Mouse (Mus musculus): ENCODE measurements around the gene Lsm5. TPM values are rescaled to one million over a fixed set of nuclear protein-coding genes. Genes with fewer than 3 reads are reported as not detected.

Gene Lsm5
- total RNA-seq (2014; rRNA removed) (25.0 and 36.3 TPM in 2 replicates), polyA plus RNA-seq (2015; fragmentation: Nextera tagmentation; extraction: Ambion mirVana) (90.4 and 109 TPM in 2 replicates)

GRCm38 (mm10) chr6:56703931-56704900, at the start of gene Lsm5:
Lsm5 (minus strand) TSS chr6:56704710.
- 0 out of 2 replicates have a peak within 1 kb of the TSS, but pooled peaks have one; percentile 36 for H3K27ac ChIP-seq
- peaks cover 7% of the 10 kb centered on the region for H3K4me1 ChIP-seq (ENCODE audit: insufficient read depth, low read length)
- peak within 1 kb of the TSS; percentile 90 for H3K4me2 ChIP-seq (ENCODE audit: low read depth, low read length)
- H3K9ac ChIP-seq (replicated peaks; ENCODE audit: low read length), result peak within 1 kb of the TSS; percentile 55
- no peaks in the 10 kb centered on the region for H3K36me3 ChIP-seq (ENCODE audit: insufficient read depth, low read length)
- H3K4me3 ChIP-seq (ENCODE audit: low read length), result peak within 1 kb of the TSS; percentile 76
- peak; percentile 97 for DNase-seq (ENCODE audit: low spot score)
- peak; percentile 14; the same call in 1 of the 2 replicates for TF ChIP-seq CTCF (IDR thresholded peaks at IDR 0.05; ENCODE audit: low read depth)
- under 1% methylated on average over 46 of the region's 46 CpGs for WGBS
- H3K9me3 ChIP-seq (ENCODE audit: low read length), result no peaks in the 10 kb centered on the region
- peak; percentile 94 for ATAC-seq
- no peaks in the 10 kb centered on the region for H3K27me3 ChIP-seq (ENCODE audit: insufficient read depth, low read length)

- Histone ChIP-seq H3K4me2 (ENCODE audit: low read depth, low read length) (no peak overlapping the region), H3K27ac (no peak overlapping the region), H3K4me1 (ENCODE audit: insufficient read depth, low read length) (no peaks in the 10 kb centered on the region), H3K36me3 (ENCODE audit: insufficient read depth, low read length) (peaks cover 31% of the 10 kb centered on the region), H3K27me3 (ENCODE audit: insufficient read depth, low read length) (no peaks in the 10 kb centered on the region), H3K9me3 (ENCODE audit: low read length) (no peaks in the 10 kb centered on the region), H3K9ac (replicated peaks; ENCODE audit: low read length) (no peak overlapping the region), H3K4me3 (ENCODE audit: low read length) (no peak overlapping the region)
- no peak for DNase-seq (ENCODE audit: low spot score)
- no peak for TF ChIP-seq CTCF (IDR thresholded peaks at IDR 0.05; ENCODE audit: low read depth)
- 92% methylated on average over 3 of the region's 3 CpGs for WGBS
- no peak for ATAC-seq
These were observed 49.2 kb upstream of the Lsm5 start for GRCm38 (mm10) chr6:56753719-56754118.

GRCm38 (mm10) chr6:56745950-56746543, 41.5 kb upstream of the Lsm5 start:
- H3K4me2 ChIP-seq (ENCODE audit: low read depth, low read length), result no peak overlapping the region
- no peak overlapping the region for H3K4me3 ChIP-seq (ENCODE audit: low read length)
- no peak overlapping the region for H3K27ac ChIP-seq
- H3K9ac ChIP-seq (replicated peaks; ENCODE audit: low read length), result no peak overlapping the region
- no peak for TF ChIP-seq CTCF (IDR thresholded peaks at IDR 0.05; ENCODE audit: low read depth)
- no peaks in the 10 kb centered on the region for H3K27me3 ChIP-seq (ENCODE audit: insufficient read depth, low read length)
- no peaks in the 10 kb centered on the region for H3K9me3 ChIP-seq (ENCODE audit: low read length)
- DNase-seq (ENCODE audit: low spot score) (peak; percentile 85), ATAC-seq (peak; percentile 49)
- H3K36me3 ChIP-seq (ENCODE audit: insufficient read depth, low read length), result no peaks in the 10 kb centered on the region; the same call in 1 of the 2 replicates
- 26% methylated on average over 5 of the region's 5 CpGs for WGBS
- no peaks in the 10 kb centered on the region for H3K4me1 ChIP-seq (ENCODE audit: insufficient read depth, low read length)

- TF ChIP-seq CTCF (IDR thresholded peaks at IDR 0.05; ENCODE audit: low read depth), result no peak
- DNase-seq (ENCODE audit: low spot score) (no peak), ATAC-seq (no peak)
- no peak overlapping the region for H3K4me3 ChIP-seq (ENCODE audit: low read length)
- H3K9me3 ChIP-seq (ENCODE audit: low read length), result no peaks in the 10 kb centered on the region
- H3K9ac ChIP-seq (replicated peaks; ENCODE audit: low read length), result no peak overlapping the region
- H3K4me1 ChIP-seq (ENCODE audit: insufficient read depth, low read length), result no peaks in the 10 kb centered on the region
- 53% methylated on average over 2 of the region's 2 CpGs for WGBS
- H3K27ac ChIP-seq, result no peak overlapping the region
- H3K27me3 ChIP-seq (ENCODE audit: insufficient read depth, low read length), result no peaks in the 10 kb centered on the region
- no peak overlapping the region for H3K4me2 ChIP-seq (ENCODE audit: low read depth, low read length)
- H3K36me3 ChIP-seq (ENCODE audit: insufficient read depth, low read length), result peaks cover 34% of the 10 kb centered on the region
These were observed 28.0 kb upstream of the Lsm5 start for GRCm38 (mm10) chr6:56732545-56732944.

- no peak for ATAC-seq
- 53% methylated on average over 3 of the region's 3 CpGs for WGBS
- H3K27ac ChIP-seq, result no peak overlapping the region
These were observed 16.4 kb upstream of the Lsm5 start for GRCm38 (mm10) chr6:56720877-56721276.

GRCm38 (mm10) chr6:56719071-56719470, 14.6 kb upstream of the Lsm5 start:
- Histone ChIP-seq H3K27ac (no peak overlapping the region), H3K4me2 (ENCODE audit: low read depth, low read length) (no peak overlapping the region), H3K4me1 (ENCODE audit: insufficient read depth, low read length) (no peaks in the 10 kb centered on the region), H3K4me3 (ENCODE audit: low read length) (no peak overlapping the region), H3K36me3 (ENCODE audit: insufficient read depth, low read length) (no peaks in the 10 kb centered on the region), H3K9me3 (ENCODE audit: low read length) (no peaks in the 10 kb centered on the region), H3K27me3 (ENCODE audit: insufficient read depth, low read length) (no peaks in the 10 kb centered on the region), H3K9ac (replicated peaks; ENCODE audit: low read length) (no peak overlapping the region)
- TF ChIP-seq CTCF (IDR thresholded peaks at IDR 0.05; ENCODE audit: low read depth), result no peak
- no peak for DNase-seq (ENCODE audit: low spot score)
- 79% methylated on average over 1 of the region's 1 CpGs for WGBS
- ATAC-seq, result no peak

More at GRCm38 (mm10) chr6:56720877-56721276, 16.4 kb upstream of the Lsm5 start:
- Histone ChIP-seq H3K36me3 (ENCODE audit: insufficient read depth, low read length) (peaks cover 3% of the 10 kb centered on the region; the same call in 1 of the 2 replicates), H3K4me3 (ENCODE audit: low read length) (no peak overlapping the region), H3K9ac (replicated peaks; ENCODE audit: low read length) (no peak overlapping the region), H3K9me3 (ENCODE audit: low read length) (no peaks in the 10 kb centered on the region), H3K4me1 (ENCODE audit: insufficient read depth, low read length) (no peaks in the 10 kb centered on the region), H3K4me2 (ENCODE audit: low read depth, low read length) (no peak overlapping the region), H3K27me3 (ENCODE audit: insufficient read depth, low read length) (no peaks in the 10 kb centered on the region)
- TF ChIP-seq CTCF (IDR thresholded peaks at IDR 0.05; ENCODE audit: low read depth), result no peak
- no peak for DNase-seq (ENCODE audit: low spot score)
